Mouse (Mus musculus) CD8-positive naive resting alpha-beta T cell, adult 57 days (primary cell): ENCODE results near the gene Pth2. TPM values are rescaled to one million over a fixed set of nuclear protein-coding genes. Genes with fewer than 3 reads are reported as not detected.

Source experiments
- total RNA-seq: library from RNA; stranded (reverse); gene quantifications from one replicate; pipeline ENCODE4 v1.2.4, GENCODE M21; 2023

Pth2 gene
- not detected for total RNA-seq

DNA sequence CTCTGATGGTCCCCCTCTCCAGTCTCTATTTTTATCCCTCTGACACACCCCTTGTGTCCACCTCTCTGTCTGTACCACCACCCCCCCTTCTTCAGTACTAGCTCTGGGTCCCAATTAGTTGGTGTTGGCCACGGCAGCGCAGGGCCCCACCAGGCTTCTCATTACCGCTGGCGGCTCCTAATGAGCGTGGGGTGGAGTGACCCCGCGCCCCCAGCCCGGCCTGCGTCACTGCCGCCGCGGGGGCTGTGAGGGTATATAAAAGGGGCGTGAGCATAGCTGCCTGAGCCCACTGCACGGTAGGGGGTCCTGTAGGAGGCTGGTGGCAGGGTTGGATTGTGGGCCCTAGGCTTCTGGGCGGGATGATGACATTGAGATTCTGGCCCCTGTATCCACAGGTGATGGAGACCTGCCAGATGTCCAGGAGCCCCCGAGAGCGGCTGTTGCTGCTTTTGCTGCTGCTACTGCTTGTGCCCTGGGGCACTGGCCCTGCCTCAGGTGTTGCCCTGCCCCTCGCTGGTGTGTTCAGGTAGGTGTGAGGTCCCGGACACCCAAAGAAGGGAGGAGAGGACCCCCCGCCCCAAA is at the start of gene Pth2:
TSS of gene Pth2 (plus strand) at position 100 of the 582 bp plus-strand sequence.

DNA sequence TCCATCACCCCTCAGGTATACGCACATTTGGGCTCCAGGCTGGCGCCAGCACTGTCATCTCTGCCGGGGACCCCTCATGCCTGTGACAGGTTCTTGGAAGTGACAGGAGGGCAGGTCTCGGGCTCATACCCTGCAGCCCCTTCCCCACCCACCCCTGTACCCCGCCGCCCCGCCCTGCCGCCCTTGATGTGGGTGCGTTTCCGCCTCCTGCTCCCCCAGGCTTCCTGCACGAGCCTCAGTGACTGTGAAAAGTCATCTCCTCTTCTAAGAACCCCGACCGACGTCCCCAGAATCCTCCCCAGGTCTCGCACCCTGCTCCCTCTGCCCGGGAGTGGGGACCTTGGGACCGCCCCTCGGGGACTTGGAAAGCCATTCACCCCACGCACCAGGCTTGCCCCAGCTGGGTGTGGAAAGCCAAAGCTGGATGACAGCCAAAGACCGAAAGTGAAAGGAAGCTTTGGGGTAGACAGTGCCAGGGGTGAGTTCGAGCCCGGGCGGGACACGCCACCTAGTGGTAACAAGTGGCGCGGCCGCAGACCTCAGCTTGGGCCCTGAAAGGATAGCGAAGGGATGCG is 44.7 kb upstream of the Pth2 start, which contains the start of the genes Gm45713 and Flt3l:
TSS of gene Gm45713 (minus strand) at position 239 of the 575 bp plus-strand sequence.
TSS of gene Flt3l (minus strand) at position 440 of the 575 bp plus-strand sequence.

DNA sequence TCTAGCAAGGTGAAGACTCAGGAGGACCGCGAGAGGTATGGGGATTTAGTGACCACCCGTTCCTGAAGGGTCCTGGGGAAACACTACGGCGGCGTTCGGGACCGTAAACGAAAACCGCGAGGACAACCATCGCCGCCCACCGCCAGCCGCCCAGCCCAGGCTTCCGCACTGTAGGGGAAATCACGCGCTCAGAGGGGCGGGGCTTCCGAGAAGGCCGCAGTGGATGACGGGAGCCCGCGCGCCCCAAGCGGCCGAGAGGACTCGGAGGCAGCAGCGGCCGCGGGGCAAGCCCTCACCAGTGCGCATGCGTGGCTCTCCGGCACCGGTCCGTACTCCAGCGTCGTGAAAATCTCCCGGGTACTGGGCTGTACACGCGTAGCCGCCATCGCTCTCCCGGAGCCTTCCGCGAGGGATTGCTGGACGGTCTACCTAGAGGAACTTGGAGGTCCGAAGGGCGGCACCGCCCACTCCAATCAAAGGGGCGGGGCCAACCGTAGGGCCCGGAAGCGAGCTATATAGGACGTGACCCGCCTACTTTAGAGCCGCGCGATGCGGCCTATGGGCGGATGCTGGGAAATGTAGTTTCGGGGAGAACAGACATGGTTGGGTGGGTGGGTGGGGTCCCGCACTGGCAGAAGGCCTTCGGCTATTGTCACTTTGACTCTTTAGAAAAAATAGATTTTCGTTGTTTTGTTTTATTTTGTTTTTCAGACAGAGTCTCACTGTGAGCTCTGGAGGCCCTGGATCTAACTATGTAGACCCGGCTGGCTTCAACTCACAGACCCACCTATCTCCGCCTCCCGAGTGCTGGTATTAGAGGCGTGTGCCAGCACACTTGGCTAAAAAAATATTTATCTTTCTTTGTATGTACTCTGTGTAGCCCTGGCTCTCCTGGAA is 26.5 kb upstream of the Pth2 start, which contains the start of the genes Pih1d1 and Aldh16a1:
TSS of gene Pih1d1 (plus strand) at position 208 of the 897 bp plus-strand sequence.
TSS of gene Aldh16a1 (minus strand) at position 489 of the 897 bp plus-strand sequence.

GRCm38 (mm10) chr7:45163735-45164490 is 16.9 kb upstream of the Pth2 start, which contains the start of gene Slc17a7:
Gene Slc17a7 (plus strand): TSS chr7:45163949.

GRCm38 (mm10) chr7:45179469-45179868 is 1.3 kb upstream of the Pth2 start, which contains the start of gene Gfy:
Gene Gfy (minus strand): TSS chr7:45179569.

GRCm38 (mm10) chr7:45204380-45205143 is 23.8 kb downstream of the Pth2 start, which contains the start of gene Ccdc155:
Gene Ccdc155 (minus strand): TSS chr7:45204892.

DNA sequence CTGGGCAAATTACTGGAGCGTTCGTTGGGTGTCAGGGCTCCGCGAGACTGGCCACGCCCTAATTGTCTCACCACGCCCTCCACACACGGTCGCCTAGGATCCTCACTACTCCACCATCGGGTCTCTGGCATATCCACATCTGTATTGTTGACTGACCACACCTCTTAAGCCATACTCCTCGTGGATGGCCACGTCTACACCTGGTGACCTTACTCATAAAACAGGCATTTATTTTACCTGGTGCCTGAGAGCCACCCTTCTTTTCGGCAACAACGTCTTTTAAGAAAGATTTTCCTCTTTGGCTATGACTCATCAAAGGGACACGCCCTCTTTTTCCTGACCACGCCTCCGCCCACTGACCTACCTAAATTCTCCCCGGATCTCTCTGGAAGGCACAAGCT is 31.1 kb downstream of the Pth2 start, which contains the start of gene Dkkl1:
TSS of gene Dkkl1 (minus strand) at position 297 of the 401 bp plus-strand sequence.

DNA sequence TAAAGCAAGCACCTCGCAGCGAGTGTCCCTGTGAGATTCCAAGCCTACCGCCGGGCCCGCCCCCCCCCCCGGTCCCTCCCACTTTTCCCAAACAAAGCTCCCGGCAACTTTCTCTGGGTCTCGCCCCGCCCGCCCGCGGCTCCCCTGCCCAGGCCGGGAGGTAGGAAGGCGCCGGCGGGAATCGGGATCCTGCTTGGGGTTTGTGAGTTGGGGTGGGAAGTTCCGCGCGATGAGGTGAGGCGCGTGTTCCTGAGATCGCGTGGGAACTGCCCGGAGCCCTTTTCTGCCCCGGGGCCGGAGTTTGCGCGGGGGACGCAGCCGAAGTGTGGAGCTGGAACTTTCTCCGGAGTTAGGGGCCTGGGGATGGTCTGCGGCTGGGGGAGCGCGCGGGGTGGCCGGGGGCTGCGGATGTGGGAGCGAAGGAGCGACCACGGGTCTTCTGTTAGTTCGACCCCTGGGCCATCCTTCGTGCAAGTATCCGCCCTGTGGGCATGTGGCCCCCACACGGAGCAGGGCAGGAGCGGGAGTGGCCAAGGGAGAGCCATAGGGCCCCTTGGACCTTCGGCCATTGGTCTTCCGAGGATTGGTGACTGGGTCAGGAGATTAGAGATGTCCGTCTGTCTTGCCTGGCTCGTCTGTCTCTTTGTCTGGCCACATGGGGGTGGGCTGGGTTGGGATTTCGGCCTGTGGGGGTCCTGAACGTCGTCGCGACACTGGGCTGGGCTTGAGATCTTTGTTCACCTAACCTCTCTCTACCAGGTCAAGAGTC is 35.1 kb downstream of the Pth2 start, which contains the start of gene Tead2:
TSS of gene Tead2 (plus strand) at position 81 of the 769 bp plus-strand sequence.

Other genes with a start within 250 kb of the Pth2 start
- gene Tsks, start 237.8 kb upstream of the Pth2 start, total RNA-seq = not detected
- not detected for gene Cpt1c, start 206.1 kb upstream of the Pth2 start, total RNA-seq
- 147 TPM for gene Prmt1, start 194.4 kb upstream of the Pth2 start, total RNA-seq
- gene Irf3, start 183.3 kb upstream of the Pth2 start, total RNA-seq = 127 TPM
- gene Bcl2l12, start 182.3 kb upstream of the Pth2 start, total RNA-seq = 20.4 TPM
- 77.3 TPM for gene Scaf1, start 164.6 kb upstream of the Pth2 start, total RNA-seq
- 11.4 TPM for gene Rras, start 163.0 kb upstream of the Pth2 start, total RNA-seq
- gene Prr12, start 128.1 kb upstream of the Pth2 start, total RNA-seq = 65.4 TPM
- 59.3 TPM for gene Nosip, start 118.6 kb upstream of the Pth2 start, total RNA-seq
- 1.7 TPM for gene Prrg2, start 118.3 kb upstream of the Pth2 start, total RNA-seq
- 28.4 TPM for gene Rcn3, start 88.8 kb upstream of the Pth2 start, total RNA-seq
- 49.4 TPM for gene Fcgrt, start 77.1 kb upstream of the Pth2 start, total RNA-seq
- gene Rps11, start 56.6 kb upstream of the Pth2 start, total RNA-seq = 3,136 TPM
- gene Rpl13a, start 52.2 kb upstream of the Pth2 start, total RNA-seq = 5,943 TPM
- gene Gm45713, start 44.8 kb upstream of the Pth2 start, total RNA-seq = 1.6 TPM
- 167 TPM for gene Flt3l, start 44.6 kb upstream of the Pth2 start, total RNA-seq
- gene Pih1d1, start 26.7 kb upstream of the Pth2 start, total RNA-seq = 32.4 TPM
- gene Aldh16a1, start 26.4 kb upstream of the Pth2 start, total RNA-seq = 60.3 TPM
- not detected for gene Slc17a7, start 17.0 kb upstream of the Pth2 start, total RNA-seq
- not detected for gene Gfy, start 1.4 kb upstream of the Pth2 start, total RNA-seq
- 0.83 TPM for gene Ccdc155, start 23.9 kb downstream of the Pth2 start, total RNA-seq
- not detected for gene Dkkl1, start 31.2 kb downstream of the Pth2 start, total RNA-seq
- not detected for gene Tead2, start 34.8 kb downstream of the Pth2 start, total RNA-seq
- 321 TPM for gene Cd37, start 58.1 kb downstream of the Pth2 start, total RNA-seq
- gene Slc6a16, start 60.1 kb downstream of the Pth2 start, total RNA-seq = not detected
- not detected for gene Slc6a21, start 96.5 kb downstream of the Pth2 start, total RNA-seq
- 7.7 TPM for gene Trpm4, start 152.8 kb downstream of the Pth2 start, total RNA-seq
- not detected for gene Hrc, start 154.3 kb downstream of the Pth2 start, total RNA-seq
- gene Ppfia3, start 186.0 kb downstream of the Pth2 start, total RNA-seq = 0.21 TPM
- 1.3 TPM for gene Lin7b, start 189.6 kb downstream of the Pth2 start, total RNA-seq
- 624 TPM for gene Snrnp70, start 214.7 kb downstream of the Pth2 start, total RNA-seq
- gene Kcna7, start 224.7 kb downstream of the Pth2 start, total RNA-seq = not detected
- gene Ntf5, start 232.7 kb downstream of the Pth2 start, total RNA-seq = not detected
- not detected for gene Lhb, start 239.8 kb downstream of the Pth2 start, total RNA-seq